Mouse (Mus musculus) frontal cortex, postnatal 36 days (tissue): Measurements from ENCODE around the gene Iqub.
A peak's percentile ranks its signal among the peaks of the same experiment; 100 is the strongest.

Experiments
- DNase-seq, 2 experiments: peaks; one replicate each; pipeline ENCODE4 v3.0.0; 2022; ENCODE audit warnings: low spot score in 2 of 2

Iqub gene

DNA sequence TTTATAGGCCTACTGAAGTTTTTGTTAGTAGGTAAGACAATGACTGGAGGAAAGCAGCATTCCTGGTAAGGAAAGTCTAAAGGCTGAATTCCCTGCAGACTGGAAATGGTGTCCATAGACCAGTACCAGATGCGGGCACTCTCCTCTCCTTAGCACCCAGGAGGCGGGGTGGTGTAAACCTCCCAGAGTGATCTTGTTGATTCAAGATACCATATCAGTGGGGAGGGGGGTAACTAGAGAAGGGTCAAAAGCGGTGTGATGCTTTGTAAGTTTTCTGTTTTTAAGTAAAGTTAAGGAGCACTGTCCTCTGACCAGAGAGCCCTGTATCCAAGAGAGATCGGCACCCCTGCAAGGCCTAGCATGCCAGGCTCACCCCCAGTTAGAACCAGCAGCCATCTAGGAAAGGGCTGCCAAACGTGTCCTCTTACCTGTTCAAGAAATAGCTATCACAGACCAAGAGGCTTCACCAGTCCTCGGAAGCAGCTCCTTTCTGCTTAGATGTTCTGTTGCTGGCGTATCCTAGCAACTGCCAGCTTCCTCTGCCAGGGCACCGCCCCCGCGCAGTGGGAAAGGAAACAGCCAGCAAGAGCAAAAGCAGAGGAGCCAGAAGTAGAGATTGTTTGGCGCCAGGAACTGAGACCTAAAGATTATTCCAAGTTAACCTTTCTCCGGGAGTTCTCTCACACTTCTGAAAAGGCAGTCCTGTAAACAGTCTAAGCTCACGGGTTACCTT, at the start of gene Iqub:
Gene Iqub, minus strand, starts transcription at position 516 of the 733 bp plus-strand sequence.
- DNase-seq, result peak; percentile 87 to 90

DNA sequence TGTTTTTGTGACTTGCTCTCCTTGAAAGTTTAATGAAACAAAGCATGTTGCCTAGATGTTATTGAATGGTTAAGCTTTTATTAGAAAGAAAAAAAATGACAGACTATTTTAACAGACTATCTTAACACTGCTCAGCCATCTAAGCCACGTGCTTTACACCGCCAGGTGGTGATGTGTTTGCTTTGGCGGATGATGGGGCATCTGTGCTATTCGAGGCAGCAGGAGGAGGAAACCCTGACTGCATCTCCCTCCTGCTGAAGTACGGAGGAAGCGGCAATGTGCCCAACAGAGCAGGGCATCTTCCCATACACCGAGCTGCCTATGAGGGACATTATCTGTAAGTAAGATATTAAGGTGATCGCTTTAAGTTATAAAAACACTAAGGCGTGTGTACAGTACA, 49.2 kb upstream of the Iqub start:
- DNase-seq, result no peak

DNA sequence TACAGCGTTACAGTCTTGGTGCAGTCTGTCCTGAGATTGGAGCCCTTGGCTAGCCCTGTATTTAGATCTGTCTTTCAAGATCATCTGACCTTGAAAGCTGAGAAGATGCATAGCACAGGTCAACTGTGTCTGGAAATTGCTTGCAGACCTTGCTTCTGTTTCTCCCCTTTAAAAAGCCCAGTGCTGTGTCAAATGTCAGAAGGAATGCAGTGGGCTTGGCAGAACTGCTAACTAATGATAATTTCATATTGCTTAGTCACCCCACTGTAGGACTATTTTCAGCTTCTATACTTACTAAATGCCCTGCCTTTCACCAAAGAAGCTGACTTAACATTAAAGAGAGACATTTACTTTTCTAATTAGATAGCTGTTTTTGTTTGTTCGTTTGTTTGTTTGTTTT, 40.6 kb upstream of the Iqub start:
- DNase-seq, result no peak

DNA sequence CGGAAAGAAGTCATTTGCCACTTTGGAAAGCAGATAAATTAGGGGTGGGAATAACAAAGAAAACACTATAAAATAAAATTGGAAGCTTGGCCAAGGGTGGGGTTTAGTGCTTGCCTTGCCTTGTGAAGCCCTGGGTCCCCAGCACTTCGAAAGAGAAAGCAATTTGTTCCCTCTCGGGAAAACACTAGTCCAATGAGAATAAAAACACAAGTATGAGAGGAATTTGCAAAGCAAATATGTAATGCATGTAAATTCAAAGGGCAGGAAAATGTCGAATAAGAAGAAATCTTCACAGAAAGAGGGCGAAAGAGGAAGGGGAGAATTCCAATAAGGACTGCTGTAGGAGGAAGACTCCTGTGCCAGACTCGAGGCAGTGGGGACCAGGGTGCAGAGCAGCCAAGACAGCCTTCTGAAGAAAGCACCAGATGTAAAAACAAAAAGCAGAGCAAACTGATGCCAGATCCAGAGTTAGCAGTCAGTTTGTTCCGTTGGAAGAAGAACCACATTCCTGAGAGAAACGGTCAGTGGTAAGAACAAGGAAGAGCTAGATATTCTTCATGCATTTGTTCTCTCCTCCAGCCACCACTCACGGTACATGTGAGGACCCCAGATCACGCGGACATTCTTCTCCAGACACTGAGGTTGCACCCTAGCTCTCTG, 39.7 kb upstream of the Iqub start:
- no peak for DNase-seq

DNA sequence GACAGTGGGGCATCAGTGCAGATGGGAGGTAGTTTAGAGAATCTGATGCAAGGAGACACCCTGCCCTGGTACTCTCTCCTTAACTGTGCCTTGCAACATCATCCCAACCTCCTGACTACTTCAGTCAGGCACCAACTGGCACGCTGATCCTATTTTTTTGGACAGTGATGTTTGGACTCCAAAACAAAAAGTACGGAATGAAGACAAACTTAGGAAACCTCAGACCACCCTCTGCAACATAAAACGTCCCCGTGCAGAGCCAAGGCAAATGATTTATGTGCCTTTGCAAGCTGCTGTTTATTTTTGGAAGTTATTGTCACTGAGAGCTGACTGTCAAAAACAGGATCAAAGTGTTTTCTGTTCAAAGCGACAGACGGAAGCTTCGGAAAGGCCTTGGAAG, 37.2 kb upstream of the Iqub start:
- no peak for DNase-seq

DNA sequence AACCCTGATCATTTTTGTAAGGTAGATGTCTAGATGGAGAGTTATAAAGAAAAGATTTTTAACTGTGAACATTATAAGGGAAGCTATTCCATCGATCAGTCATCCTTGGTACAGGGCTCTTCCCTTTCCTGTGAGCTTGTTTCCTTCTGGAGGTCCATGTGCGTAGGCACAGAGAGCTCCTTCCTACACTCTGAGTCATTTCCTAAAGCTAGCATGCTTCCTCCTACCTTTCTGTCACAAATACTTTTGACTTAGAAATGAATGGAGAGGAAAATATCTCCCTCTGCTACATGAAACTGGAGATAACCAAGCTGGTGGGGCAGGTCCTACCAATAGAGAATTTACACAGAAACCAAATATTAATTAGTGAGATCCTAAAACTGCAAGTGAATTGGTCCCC, 34.9 kb upstream of the Iqub start:
- no peak for DNase-seq

DNA sequence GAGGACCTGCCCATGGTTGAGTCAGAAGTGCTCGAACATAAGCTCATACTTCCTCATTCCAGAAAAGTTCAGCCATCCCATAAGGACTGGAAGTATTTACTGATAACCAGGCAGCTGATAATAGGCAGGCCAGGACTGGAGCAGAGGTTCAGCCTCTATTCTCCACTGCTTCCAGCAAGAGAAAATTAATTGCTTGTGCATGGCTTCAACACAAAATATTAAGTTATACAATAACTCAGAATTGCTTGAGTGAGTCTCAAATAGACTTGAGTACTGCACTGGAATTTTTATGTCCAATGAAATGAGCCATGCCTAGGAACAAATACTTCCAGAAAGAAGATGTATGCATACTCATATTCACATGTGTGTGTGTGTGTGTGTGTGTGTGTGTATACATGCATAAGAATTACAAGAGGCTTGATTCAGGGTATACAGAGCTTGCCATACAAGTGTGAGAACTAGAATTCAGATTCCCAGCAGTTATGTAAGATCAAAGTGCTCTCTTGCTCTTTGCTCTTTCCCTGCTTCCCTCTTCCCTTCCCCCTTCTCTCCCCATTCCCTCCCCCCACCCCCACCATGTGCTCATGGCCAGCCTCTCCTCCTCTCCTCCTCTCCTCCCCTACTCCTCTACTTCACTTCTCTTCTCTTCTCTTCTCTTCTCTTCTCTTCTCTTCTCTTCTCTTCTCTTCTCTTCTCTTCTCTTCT, 32.0 kb upstream of the Iqub start:
- no peak for DNase-seq

DNA sequence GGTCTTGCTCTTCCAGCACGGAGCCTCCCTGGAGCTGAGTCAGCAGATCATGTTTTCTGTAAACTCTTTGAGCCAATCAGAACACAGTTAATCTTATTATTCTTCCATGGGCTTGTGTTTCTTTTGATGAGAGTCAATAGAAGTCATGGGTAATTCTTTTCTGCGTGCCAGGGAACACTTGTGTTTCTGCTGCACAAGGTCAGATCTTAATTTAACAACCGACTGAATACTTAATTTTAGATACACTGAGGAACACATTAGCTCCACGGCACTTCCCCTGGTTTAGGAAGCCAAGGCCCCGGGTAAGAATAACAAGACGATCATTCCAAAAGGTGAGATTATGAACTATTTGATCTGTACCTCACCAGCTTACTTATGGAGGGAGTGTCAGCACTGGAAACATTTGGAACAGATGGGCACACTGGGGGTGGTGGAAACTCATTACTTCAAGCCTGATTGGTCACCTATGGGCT, 28.3 kb upstream of the Iqub start:
- DNase-seq, result no peak

DNA sequence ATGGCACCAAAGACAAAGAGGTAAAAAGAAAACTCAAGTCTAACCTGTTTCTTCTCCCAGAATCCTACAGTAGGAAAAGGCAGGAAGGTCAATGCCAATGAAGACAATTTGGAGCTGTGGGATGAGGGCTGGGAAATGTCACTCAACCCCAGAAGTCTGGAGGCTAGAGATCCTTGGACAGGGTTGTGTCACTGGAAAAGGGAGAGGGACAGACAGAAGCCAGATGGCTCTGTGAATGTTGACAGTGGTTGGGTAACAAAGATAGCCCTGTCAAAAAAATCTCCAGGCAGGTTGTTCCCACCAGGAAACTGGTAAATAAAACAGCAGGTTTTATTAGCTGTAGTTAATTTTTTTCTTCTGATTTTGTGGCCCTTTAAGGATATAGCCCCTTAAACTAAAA, 27.5 kb upstream of the Iqub start:
- no peak for DNase-seq

DNA sequence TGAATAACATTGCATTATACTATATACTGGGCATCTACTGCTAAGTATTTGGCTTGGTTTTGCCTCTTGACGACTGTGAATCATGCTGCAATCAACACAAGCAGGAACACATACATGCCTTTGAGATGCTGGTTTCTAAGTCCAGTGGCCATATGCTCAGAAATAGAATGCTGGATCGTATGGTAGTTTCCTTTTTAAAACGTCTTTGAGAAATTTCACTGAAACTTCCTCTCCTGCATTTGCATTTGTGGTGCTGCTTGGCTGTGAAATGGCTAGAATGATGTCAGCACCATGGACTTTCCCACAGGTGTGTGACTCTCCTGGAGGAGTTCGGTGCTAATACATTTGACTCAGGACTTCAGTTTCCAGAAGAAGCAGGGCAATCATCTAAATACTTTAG, 25.2 kb upstream of the Iqub start:
- no peak for DNase-seq

DNA sequence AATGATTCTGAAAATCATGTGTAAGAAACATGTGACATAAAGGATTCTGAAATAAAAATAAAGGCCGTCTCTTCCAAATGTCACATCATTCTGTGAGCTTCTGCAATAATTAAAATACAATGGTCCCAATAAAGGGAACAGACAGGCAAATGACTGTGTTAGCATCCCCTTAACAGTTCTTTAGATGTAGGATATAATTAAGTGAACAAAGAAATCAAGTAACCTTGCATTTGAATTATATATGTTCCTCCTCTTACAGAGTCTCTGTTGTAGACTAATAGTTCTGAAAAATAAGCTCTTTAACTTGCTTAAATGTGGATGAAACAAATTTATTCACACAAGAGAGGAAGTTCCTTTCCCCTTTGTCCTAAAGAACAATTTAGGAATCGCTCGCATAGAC, 23.6 kb upstream of the Iqub start:
- no peak for DNase-seq

DNA sequence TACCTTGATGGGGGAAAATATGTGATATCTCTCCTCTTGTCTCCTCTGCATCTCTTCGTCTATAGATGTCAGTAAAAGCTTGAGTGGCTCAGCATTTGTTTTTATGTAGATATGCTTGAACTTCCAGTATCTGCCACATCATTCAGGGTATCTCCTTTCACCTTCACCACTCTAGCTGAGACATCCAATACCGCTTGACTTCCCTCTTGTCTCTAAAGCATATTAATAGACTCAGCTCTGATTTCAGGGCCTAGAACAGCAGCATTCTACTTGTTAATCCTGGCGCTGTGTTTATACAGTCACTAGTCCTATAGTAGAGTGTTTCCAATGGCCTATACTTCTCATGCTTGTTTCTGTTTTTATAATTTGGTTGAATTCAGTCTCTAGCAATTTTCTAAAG, 17.9 kb upstream of the Iqub start:
- no peak for DNase-seq

DNA sequence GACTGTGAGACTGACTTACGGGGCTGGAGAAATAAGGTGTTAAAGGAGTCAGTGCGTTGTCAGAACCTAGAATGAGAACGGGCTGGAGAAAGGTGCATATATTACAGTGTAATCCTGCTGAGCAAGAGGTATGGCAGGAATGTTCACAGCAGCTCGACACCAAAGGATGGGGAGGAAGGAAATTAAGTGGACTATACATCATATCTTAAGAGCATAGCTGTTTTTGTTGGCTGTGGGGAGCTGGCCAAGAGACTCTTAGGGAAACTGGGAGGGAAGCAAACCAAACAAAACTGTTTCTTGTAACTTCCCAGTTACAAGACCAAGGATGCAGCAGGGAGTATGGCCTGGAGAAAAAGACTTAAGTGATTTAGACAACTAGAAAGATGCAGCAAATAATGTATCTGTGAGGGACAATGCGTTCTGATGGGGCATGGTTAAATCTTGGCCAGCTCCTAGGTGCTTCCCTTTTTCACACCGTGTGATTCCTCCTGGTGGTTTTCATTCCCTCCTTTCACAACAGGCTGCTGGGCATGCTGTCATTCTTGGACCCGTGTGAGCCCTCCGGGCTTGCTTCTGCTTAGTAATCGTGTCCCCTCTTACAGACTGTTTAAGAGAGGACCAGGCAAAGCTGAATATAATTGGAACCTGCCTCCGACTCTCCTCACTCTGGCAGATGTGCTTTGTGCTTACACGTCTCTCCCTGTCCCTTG, 16.0 kb upstream of the Iqub start:
- DNase-seq, result no peak

DNA sequence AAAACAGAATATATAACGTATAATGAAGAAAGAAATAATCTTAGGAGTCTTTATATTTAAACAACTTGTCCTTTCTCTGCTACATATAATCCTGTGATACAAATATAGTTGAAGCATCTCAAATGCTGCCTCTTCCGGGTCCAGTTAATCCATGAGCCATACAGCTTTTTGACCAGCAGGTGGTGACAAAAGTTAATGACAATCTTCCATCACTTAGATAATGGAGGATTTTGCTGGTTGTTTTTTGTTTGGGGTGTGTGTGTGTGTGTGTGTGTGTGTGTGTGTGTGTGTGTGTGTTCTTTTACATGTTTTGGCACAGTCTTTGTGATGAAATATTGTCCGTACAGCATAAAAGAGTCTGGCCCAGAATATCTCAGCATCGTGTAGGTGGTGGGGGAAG, 15.3 kb upstream of the Iqub start:
- peak in 1 of 2 experiments; percentile 59 for DNase-seq

DNA sequence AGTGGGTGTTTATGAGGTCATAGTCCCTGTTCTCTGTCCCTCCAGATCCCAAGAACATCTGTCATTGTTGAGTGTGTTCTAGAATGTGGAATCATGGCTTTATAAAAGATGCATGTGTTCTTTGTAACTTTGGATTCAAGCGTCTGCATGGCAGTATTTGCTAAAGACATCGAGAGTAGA, 13.1 kb upstream of the Iqub start, which contains the start of gene Asb15:
Gene Asb15, plus strand, starts transcription at position 81 of the 180 bp plus-strand sequence.
- DNase-seq, result no peak

DNA sequence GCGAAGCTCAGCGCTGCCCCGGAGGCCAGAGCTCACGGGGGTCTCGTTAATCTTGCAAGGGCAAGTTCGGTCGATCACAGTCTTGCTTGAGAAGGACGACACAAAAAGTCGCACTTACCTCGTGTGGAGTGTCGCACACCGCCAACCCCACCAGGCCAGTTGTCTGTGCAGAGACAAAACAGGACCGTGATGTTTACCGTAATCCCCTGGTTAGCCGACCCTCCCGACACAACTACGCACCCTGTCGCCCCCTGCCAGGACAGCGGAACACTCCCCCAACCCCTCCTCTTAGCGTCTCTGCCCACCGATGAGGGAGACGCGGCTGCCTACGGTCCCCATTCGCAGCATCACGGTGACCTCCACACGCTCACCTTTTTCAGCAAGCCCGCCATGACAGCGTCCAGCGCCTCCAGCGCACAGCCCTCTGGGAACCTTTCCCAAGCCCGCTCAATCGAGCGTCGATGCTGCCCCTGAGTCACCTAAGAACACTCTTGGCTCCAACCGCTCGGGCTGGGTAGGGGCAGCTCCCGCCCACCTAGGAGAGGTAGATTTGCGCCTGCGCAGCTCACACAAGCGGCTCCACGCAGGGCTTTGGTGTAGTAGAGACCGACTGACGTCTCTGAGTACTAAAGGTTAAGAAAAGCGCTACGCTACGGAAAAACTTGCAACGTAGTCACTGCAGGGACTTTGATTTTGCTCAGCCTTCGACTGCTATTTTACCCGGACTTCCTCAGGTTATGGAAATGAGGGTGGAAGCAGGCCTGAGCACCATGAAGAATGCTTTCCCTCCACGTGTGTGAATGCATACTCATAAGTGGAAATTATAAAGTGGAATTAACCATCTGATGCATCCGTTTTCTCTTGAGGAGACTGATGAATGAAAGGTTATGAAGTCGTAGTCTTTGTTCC, 12.5 kb upstream of the Iqub start, which contains the start of gene Ndufa5:
Gene Ndufa5, minus strand, starts transcription at position 859 of the 909 bp plus-strand sequence.
- DNase-seq, result peak; percentile 88 to 89

DNA sequence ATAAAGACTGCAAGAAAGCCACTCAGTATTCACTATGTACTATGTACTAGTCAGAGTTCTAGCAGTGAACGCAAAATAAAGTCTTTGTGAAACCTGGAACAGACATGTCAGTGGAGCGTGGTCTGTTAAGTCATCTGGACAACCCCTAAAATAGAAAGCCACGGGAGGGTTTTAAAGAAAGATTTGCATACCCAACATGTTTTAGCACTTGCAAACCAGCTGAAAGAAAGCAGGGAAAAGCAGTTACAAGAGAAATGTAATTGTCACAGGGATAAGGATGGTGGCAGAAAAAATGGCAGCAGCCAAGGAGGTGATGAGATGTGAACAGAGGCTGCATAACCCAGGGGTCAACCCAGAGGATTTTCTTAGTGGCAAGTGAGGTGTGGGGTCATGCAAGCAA, 10.8 kb upstream of the Iqub start:
- DNase-seq, result no peak

DNA sequence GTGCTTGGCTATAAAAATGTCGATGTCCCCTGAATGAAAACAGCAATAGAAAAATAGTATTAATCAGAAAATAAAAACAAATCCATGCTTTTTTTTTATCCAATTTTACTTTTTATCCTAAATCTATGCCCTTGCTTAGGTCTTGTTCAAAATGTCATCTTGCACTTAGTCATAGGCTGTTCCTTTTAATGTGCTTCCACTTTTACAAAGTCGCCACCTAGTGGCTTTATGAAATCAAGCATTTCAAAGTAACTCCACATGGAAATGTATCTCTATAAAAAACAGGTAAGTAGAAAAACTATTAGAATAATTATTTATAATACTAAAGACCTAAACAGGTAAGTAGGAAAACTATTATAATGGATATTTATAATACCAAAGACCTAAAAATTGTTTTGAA, 1.3 kb upstream of the Iqub start:
- no peak for DNase-seq

DNA sequence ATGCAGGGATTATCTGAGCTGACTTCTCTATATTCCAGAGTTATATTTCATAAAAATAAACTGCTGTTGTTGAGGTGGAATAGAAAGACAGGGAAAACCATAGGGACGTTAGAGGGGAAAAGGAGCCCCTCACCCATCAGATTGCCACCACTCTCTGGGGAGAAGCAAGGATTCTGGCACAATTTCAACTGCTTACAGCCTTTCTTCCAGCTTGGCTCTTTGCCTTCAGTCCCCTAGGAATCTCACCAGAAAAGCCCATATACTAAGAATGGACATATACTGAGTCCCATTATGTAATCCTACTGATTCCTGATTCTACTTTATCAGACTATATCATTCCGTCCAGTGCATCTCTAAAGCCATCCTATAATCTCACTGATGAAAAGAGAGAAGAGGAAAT, 10.7 kb downstream of the Iqub start:
- DNase-seq, result no peak

DNA sequence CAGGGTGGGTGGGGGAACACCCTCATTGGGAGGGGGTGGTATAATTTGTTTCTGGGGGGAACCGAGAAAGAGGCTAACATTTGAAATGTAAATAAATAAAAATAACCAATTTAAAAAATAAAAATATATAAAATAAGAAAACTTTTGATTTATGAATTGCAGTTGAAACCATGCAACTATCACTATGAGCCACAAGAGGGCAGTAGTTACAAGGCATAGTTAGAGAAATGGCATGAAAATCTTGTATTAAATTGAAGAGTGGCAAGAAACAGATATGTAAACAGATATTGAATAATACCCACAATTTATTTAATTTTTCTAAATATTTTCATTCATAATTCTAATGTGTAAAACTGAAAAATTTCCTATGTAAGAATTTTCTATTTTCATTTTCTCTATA, 24.5 kb downstream of the Iqub start:
- no peak for DNase-seq

DNA sequence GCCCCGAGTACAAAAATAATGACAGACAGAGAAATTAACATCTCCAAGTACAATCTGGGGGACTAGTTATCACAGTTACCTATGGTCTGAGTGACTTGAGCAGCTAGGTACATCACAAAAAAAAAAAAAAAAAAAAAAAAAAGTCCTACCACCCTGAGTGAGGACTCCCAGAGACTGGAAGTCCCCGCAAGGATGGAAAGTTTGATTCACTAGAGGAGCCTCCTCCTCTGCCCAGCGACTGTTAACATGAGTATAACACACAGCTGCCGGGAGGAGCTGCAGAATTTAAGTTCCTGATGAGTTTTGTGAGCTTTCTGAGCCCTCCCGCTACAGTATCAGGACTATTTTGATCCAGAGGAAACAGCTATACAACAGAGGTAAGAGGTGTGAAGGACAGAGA, 28.3 kb downstream of the Iqub start:
- no peak for DNase-seq
